Mouse (Mus musculus): ENCODE results near the gene Agtrap.
"Not testable (repeated sequence)": the region's sequence is repeated elsewhere in the genome, so short reads cannot be mapped to it uniquely, and the experiment has no call there.

The Agtrap gene

GRCm38 (mm10) chr4:148046450-148047031 lies 41.3 kb downstream of the Agtrap start:
- DNase-seq (ENCODE audit: low spot score): no peak

- no peak for DNase-seq (ENCODE audit: low spot score)
These were observed 43.7 kb downstream of the Agtrap start for GRCm38 (mm10) chr4:148044113-148044512.

- DNase-seq (ENCODE audit: low spot score): not testable (repeated sequence)
These were observed 44.5 kb downstream of the Agtrap start for GRCm38 (mm10) chr4:148043327-148043726.

- peak; percentile 55 for DNase-seq (ENCODE audit: low spot score)
These were observed 46.1 kb downstream of the Agtrap start for GRCm38 (mm10) chr4:148041611-148042191.

GRCm38 (mm10) chr4:148040933-148041610 lies 46.8 kb downstream of the Agtrap start:
- DNase-seq (ENCODE audit: low spot score): peak; percentile 83

- no peak for DNase-seq (ENCODE audit: low spot score)
These were observed 47.6 kb downstream of the Agtrap start for GRCm38 (mm10) chr4:148040029-148040830.

- no peak for DNase-seq (ENCODE audit: low spot score)
These were observed 48.4 kb downstream of the Agtrap start for GRCm38 (mm10) chr4:148039254-148040028.

GRCm38 (mm10) chr4:148038600-148039253 lies 49.1 kb downstream of the Agtrap start, which contains the start of the genes Clcn6 and Mthfr:
TSS of gene Clcn6 (minus strand) at chr4:148038821.
TSS of gene Mthfr (plus strand) at chr4:148039077.
- peak; percentile 100 for DNase-seq (ENCODE audit: low spot score)

- DNase-seq (ENCODE audit: low spot score): no peak
These were observed 49.7 kb downstream of the Agtrap start for GRCm38 (mm10) chr4:148038079-148038599.

GRCm38 (mm10) chr4:148035440-148035839 lies 52.4 kb downstream of the Agtrap start:
- no peak for DNase-seq (ENCODE audit: low spot score)

GRCm38 (mm10) chr4:148033858-148034410 lies 53.9 kb downstream of the Agtrap start:
- no peak for DNase-seq (ENCODE audit: low spot score)

GRCm38 (mm10) chr4:148030506-148030905 lies 57.3 kb downstream of the Agtrap start:
- no peak for DNase-seq (ENCODE audit: low spot score)

- no peak for DNase-seq (ENCODE audit: low spot score)
These were observed 58.5 kb downstream of the Agtrap start for GRCm38 (mm10) chr4:148029297-148029696.
